Mouse (Mus musculus): ENCODE results near the gene Tmem254c. TPM values are rescaled to one million over a fixed set of nuclear protein-coding genes. Genes with fewer than 3 reads are reported as not detected.

Tmem254c gene
- total RNA-seq, 1 experiment from 2014 or later: 18.4 TPM

Other genes with a start within 250 kb of the Tmem254c start
- 43.6 and 47.0 TPM in 2 replicates for gene Anxa11, start 225.2 kb downstream of the Tmem254c start, total RNA-seq (2017)
- not detected in 2 replicates for gene Plac9a, start 164.3 kb downstream of the Tmem254c start, total RNA-seq (2017)
- 1.7 and 1.8 TPM in 2 replicates for gene Tmem254a, start 139.7 kb downstream of the Tmem254c start, total RNA-seq (2017)
- not detected in 2 replicates for gene Cphx1, start 129.1 kb downstream of the Tmem254c start, total RNA-seq (2017)
- not detected in 2 replicates for gene Duxbl1, start 88.8 kb downstream of the Tmem254c start, total RNA-seq (2017)
- gene Gm9780, start 24.6 kb downstream of the Tmem254c start, total RNA-seq (2017): 3.3 TPM in 1 of 2 replicates, not detected in the other
- gene Cphx2, start 14.2 kb upstream of the Tmem254c start, total RNA-seq (2017): not detected in 2 replicates
- gene Cphx3, start 14.9 kb upstream of the Tmem254c start, total RNA-seq (2017): not detected in 2 replicates
- not detected in 2 replicates for gene Duxbl2, start 51.0 kb upstream of the Tmem254c start, total RNA-seq (2017)
- not detected in 2 replicates for gene Plac9b, start 115.1 kb upstream of the Tmem254c start, total RNA-seq (2017)
- 3.3 TPM in 1 of 2 replicates, not detected in the other for gene Tmem254b, start 139.7 kb upstream of the Tmem254c start, total RNA-seq (2017)
- gene Duxbl3, start 190.6 kb upstream of the Tmem254c start, total RNA-seq (2017): not detected in 2 replicates